Mouse (Mus musculus) heart, embryonic 14.5 days (tissue): ENCODE data around the gene Lipa. TPM values are rescaled to one million over a fixed set of nuclear protein-coding genes. Genes with fewer than 3 reads are reported as not detected.

ENCODE experiments used
- ATAC-seq: fragments of 200-750 bp; cut with Nextera tagmentation; 2 replicates; pipeline ENCODE4 v1.8.0; 2017; ENCODE audit warnings: low read depth, moderate TSS enrichment; ENCODE audit not compliant: insufficient number of reproducible peaks, insufficient read depth, low FRiP score
- H3K27ac ChIP-seq, 2 experiments: fragments of 200-500 bp in 1 of 2; fragments of 300-500 bp in 1 of 2; sonication (generic) in 1 of 2; replicated peaks in 1 of 2; 2 replicates each; pipeline ENCODE4 v1.5.1; 2012 to 2014; ENCODE audit warnings: low read depth in 2 of 2, low read length in 2 of 2, control low read depth in 1 of 2, mild to moderate bottlenecking in 1 of 2, mixed read lengths in 1 of 2; ENCODE audit not compliant: control insufficient read depth in 1 of 2, insufficient read depth in 1 of 2
- H3K27me3 ChIP-seq: fragments of 300-500 bp; sonication (generic); 2 replicates; pipeline ENCODE4 v1.6.1; 2014; ENCODE audit warnings: mild to moderate bottlenecking, low read length, control low read depth; ENCODE audit not compliant: control insufficient read depth, insufficient read depth
- H3K36me3 ChIP-seq: fragments of 300-500 bp; sonication (generic); 2 replicates; pipeline ENCODE4 v1.6.1; 2014; ENCODE audit warnings: mild to moderate bottlenecking, control low read depth, low read length, mixed read lengths; ENCODE audit not compliant: control insufficient read depth, insufficient read depth
- H3K4me1 ChIP-seq, 2 experiments: fragments of 200-500 bp in 1 of 2; fragments of 300-500 bp in 1 of 2; sonication (generic) in 1 of 2; 2 replicates each; pipeline ENCODE4 v1.6.1; 2012 to 2014; ENCODE audit warnings: low read length in 2 of 2, control low read depth in 1 of 2, mixed read lengths in 1 of 2; ENCODE audit not compliant: control insufficient read depth in 2 of 2, insufficient read depth in 2 of 2
- H3K4me2 ChIP-seq: fragments of 300-500 bp; sonication (generic); 2 replicates; pipeline ENCODE4 v1.6.1; 2014; ENCODE audit warnings: mild to moderate bottlenecking, low read length
- H3K4me3 ChIP-seq, 2 experiments: fragments of 200-500 bp in 1 of 2; fragments of 300-500 bp in 1 of 2; sonication (generic) in 1 of 2; 2 replicates each; pipeline ENCODE4 v1.5.1; 2012 to 2014; ENCODE audit warnings: low read length in 2 of 2, mild to moderate bottlenecking in 2 of 2, control low read depth in 1 of 2, low read depth in 1 of 2, moderate library complexity in 1 of 2; ENCODE audit not compliant: control insufficient read depth in 1 of 2, insufficient read depth in 1 of 2
- H3K9ac ChIP-seq: fragments of 300-500 bp; sonication (generic); 2 replicates; pipeline ENCODE4 v1.6.1; 2014; ENCODE audit warnings: mild to moderate bottlenecking, low read length
- H3K9me3 ChIP-seq: fragments of 300-500 bp; sonication (generic); 2 replicates; pipeline ENCODE4 v1.6.1; 2016; ENCODE audit warnings: low read length, control low read depth; ENCODE audit not compliant: control insufficient read depth
- WGBS: fragments of 180-500 bp; shearing (Covaris S2); extraction: QIAGEN DNeasy Blood & Tissue Kit; methylation state at CpG from one replicate; pipeline ENCODE4 v1.1.7; 2014; 5-methylcytosine and 5-hydroxymethylcytosine counted together
- polyA plus RNA-seq: library from polyadenylated mRNA; unstranded; fragments of >200 nt; fragmentation: Nextera tagmentation; extraction: Ambion mirVana; gene quantifications from 2 replicates; pipeline ENCODE4 v1.2.1, GENCODE M21; 2014

The Lipa gene
- polyA plus RNA-seq, 1 experiment from 2014 or later: 37.9 TPM

GRCm38 (mm10) chr19:34521978-34522377, 5.3 kb downstream of the Lipa start:
- 93% methylated on average over 1 of the region's 1 CpGs for WGBS

GRCm38 (mm10) chr19:34521361-34521760, 5.9 kb downstream of the Lipa start:
- Histone ChIP-seq H3K4me1 (peaks cover 5% of the 10 kb centered on the region in 2 experiments; a peak in 3 of 4 replicates), H3K4me2 (no peak overlapping the region)

More at GRCm38 (mm10) chr19:34521978-34522377, 5.3 kb downstream of the Lipa start:
- ATAC-seq: no peak
- Histone ChIP-seq H3K27me3 (no peaks in the 10 kb centered on the region), H3K27ac (no peak overlapping the region), H3K4me2 (no peak overlapping the region), H3K4me3 (no peak overlapping the region), H3K4me1 (peaks cover 5% of the 10 kb centered on the region in 2 experiments; a peak in 3 of 4 replicates), H3K9ac (no peak overlapping the region), H3K36me3 (peaks cover 14% of the 10 kb centered on the region; the same call in 1 of the 2 replicates), H3K9me3 (no peaks in the 10 kb centered on the region)

GRCm38 (mm10) chr19:34520051-34520450, 7.2 kb downstream of the Lipa start:
- Histone ChIP-seq H3K36me3 (peaks cover 14% of the 10 kb centered on the region; the same call in 1 of the 2 replicates), H3K4me2 (no peak overlapping the region), H3K4me3 (no peak overlapping the region), H3K27ac (no peak overlapping the region), H3K27me3 (no peaks in the 10 kb centered on the region), H3K4me1 (peaks cover 5% of the 10 kb centered on the region in 2 experiments; a peak in 3 of 4 replicates), H3K9ac (no peak overlapping the region), H3K9me3 (no peaks in the 10 kb centered on the region)
- WGBS: 82% methylated on average over 4 of the region's 4 CpGs
- ATAC-seq: no peak

More at GRCm38 (mm10) chr19:34521361-34521760, 5.9 kb downstream of the Lipa start:
- Histone ChIP-seq H3K36me3 (peaks cover 14% of the 10 kb centered on the region; the same call in 1 of the 2 replicates), H3K27me3 (no peaks in the 10 kb centered on the region), H3K4me3 (no peak overlapping the region), H3K9ac (no peak overlapping the region), H3K27ac (no peak overlapping the region), H3K9me3 (no peaks in the 10 kb centered on the region)
- ATAC-seq: no peak
- 57% methylated on average over 2 of the region's 2 CpGs for WGBS

GRCm38 (mm10) chr19:34519646-34520045, 7.6 kb downstream of the Lipa start:
- no peak overlapping the region for H3K4me3 ChIP-seq
- H3K27ac ChIP-seq: no peak overlapping the region
- H3K27me3 ChIP-seq: no peaks in the 10 kb centered on the region
- H3K9ac ChIP-seq: no peak overlapping the region
- H3K4me1 ChIP-seq: peaks cover 2% of the 10 kb centered on the region in 2 experiments; a peak in 3 of 4 replicates
- whole genome bisulfite sequencing: 86% methylated on average over 3 of the region's 3 CpGs
- peaks cover 14% of the 10 kb centered on the region; the same call in 1 of the 2 replicates for H3K36me3 ChIP-seq
- no peak for ATAC-seq
- no peak overlapping the region for H3K4me2 ChIP-seq
- no peaks in the 10 kb centered on the region for H3K9me3 ChIP-seq

GRCm38 (mm10) chr19:34518786-34519185, 8.5 kb downstream of the Lipa start:
- Histone ChIP-seq H3K4me2 (no peak overlapping the region), H3K36me3 (peaks cover 14% of the 10 kb centered on the region; the same call in 1 of the 2 replicates), H3K4me3 (no peak overlapping the region), H3K27me3 (no peaks in the 10 kb centered on the region), H3K9me3 (no peaks in the 10 kb centered on the region), H3K9ac (no peak overlapping the region), H3K27ac (no peak overlapping the region), H3K4me1 (no peaks in the 10 kb centered on the region)
- ATAC-seq: no peak
- 63% methylated on average over 3 of the region's 3 CpGs for WGBS

GRCm38 (mm10) chr19:34517812-34518594, 9.3 kb downstream of the Lipa start:
- Histone ChIP-seq H3K4me3 (no peak overlapping the region), H3K36me3 (peaks cover 14% of the 10 kb centered on the region; the same call in 1 of the 2 replicates), H3K4me1 (no peaks in the 10 kb centered on the region), H3K9me3 (no peaks in the 10 kb centered on the region), H3K27me3 (no peaks in the 10 kb centered on the region), H3K27ac (no peak overlapping the region), H3K9ac (no peak overlapping the region), H3K4me2 (no peak overlapping the region)
- ATAC-seq: no peak
- 86% methylated on average over 13 of the region's 13 CpGs for WGBS

- no peak overlapping the region for H3K4me2 ChIP-seq
- no peaks in the 10 kb centered on the region for H3K4me1 ChIP-seq
- WGBS: 89% methylated on average over 3 of the region's 3 CpGs
- H3K27ac ChIP-seq: no peak overlapping the region
- H3K9ac ChIP-seq: no peak overlapping the region
- H3K27me3 ChIP-seq: no peaks in the 10 kb centered on the region
- peaks cover 14% of the 10 kb centered on the region; the same call in 1 of the 2 replicates for H3K36me3 ChIP-seq
- H3K4me3 ChIP-seq: no peak overlapping the region
- H3K9me3 ChIP-seq: no peaks in the 10 kb centered on the region
- ATAC-seq: no peak
Observed at GRCm38 (mm10) chr19:34517197-34517596, 10.1 kb downstream of the Lipa start.
